Mouse (Mus musculus) left cerebral cortex, adult 8-10 months (tissue): ENCODE measurements around the gene Ugt1a9. TPM values are rescaled to one million over a fixed set of nuclear protein-coding genes. Genes with fewer than 3 reads are reported as not detected.
"Not testable (repeated sequence)": the region's sequence is repeated elsewhere in the genome, so short reads cannot be mapped to it uniquely, and the experiment has no call there.

ENCODE experiments used
- DNase-seq, 2 experiments: peaks; one replicate each; pipeline ENCODE4 v3.0.0; 2022; ENCODE audit warnings: low spot score in 2 of 2
- total RNA-seq, 4 experiments: library from RNA; stranded (reverse); gene quantifications; 2 replicates each; pipeline ENCODE4 v1.2.4; 2022

Ugt1a9 gene
- total RNA-seq, 4 experiments from 2014 or later: not detected

DNA sequence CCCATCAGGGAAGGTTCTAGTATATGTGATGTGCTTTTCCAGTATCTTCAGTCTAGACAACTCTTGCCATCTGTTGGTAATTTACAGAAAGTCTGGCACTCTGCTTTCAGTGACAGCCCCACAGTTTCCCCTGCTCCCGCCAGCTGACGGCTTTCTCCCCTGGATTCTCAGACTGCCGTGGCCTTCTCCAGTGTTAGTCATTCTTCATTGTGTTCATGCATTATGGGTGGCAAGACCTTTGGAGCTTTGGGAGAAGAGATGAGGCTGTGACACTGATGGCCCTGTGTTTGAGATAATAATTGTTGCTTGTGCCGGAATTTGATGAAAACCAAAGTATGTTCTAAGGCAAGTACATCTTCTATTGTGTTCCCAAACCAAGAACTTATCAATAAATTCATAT, 148.0 kb downstream of the Ugt1a9 start:
- DNase-seq: no peak

- no peak for DNase-seq
These were observed 148.5 kb downstream of the Ugt1a9 start for GRCm38 (mm10) chr1:88219054-88219453.

DNA sequence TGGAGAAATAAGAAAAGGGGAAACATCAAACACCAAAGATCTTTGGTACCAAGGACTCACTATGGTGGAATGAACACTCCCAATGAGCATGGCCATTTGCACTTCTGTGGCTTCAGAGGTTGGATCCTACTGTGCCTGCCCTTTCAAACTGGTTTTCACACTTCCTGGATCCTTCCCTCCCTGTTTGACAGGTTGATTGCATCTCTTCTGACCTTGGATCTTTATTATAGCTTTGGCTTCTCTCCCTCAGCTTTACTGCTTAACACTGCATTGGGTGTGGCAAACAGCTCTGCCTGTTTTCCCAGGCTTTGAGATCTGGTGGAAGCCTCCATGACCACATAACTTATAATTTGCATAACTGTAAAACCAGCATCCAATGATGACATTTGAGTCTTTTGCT, 149.7 kb downstream of the Ugt1a9 start:
- DNase-seq: no peak

- no peak for DNase-seq
These were observed 151.6 kb downstream of the Ugt1a9 start for GRCm38 (mm10) chr1:88222216-88222615.

DNA sequence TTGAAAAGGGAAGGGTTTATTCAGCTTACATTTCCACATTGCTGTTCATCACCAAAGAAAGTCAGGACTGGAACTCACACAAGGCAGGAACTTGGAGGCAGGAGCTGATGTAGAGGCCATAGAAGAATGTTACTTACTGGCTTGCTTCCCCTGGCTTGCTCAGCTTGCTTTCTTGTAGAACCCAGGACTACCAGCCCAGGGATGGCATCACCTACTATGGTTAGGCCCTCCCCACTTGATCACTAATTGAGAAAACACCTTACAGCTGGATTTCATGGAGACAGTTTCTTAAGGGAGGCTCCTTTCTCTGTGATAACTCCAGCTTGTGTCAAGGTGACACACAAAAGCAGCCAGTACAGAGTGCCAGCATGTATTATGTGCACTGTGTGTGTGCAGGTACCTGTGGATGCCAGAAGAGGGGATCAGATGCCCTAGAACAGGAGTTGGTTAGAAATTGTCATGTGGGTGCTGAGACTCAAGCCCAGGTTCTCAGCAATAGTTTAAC, 152.5 kb downstream of the Ugt1a9 start:
- DNase-seq: not testable (repeated sequence)

GRCm38 (mm10) chr1:88223591-88223990, 153.0 kb downstream of the Ugt1a9 start:
- DNase-seq: no peak

DNA sequence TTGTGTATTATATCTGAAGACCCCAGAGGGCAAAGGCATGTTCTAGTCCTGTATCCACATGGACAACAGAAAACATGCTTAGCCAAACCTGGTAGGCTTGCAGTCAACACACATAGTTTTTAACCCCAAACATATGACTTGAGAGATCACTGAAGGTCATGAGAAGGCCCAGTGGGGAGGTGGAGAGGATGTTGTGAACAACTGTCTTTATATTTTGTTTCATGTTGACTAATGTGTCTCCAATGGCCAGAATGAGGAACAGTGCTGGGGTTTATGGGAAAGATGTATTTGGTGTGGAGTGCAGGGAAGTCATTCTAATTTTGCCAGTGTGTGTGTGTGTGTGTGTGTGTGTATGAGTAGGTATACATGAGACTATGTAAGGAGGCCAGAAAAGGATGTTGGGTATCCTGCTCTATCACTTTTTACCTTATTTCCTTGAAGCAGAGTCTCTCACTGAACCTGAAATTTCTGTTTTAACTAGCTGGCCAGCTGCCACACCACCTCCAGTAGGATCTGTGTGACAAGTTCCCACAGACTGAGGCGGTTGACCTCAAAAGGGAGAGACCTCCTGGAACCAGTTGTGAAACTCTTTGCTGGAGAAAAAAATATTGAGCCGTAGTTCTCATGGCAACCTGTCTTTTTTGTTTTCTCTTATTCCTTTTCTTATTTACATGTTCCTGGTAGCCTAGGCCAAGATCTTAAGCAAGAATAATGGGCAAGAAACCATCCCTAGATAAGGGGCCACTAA, 153.6 kb downstream of the Ugt1a9 start:
- no peak for DNase-seq

GRCm38 (mm10) chr1:88225301-88225700, 154.7 kb downstream of the Ugt1a9 start:
- DNase-seq: not testable (repeated sequence)

- DNase-seq: no peak
These were observed 155.1 kb downstream of the Ugt1a9 start for GRCm38 (mm10) chr1:88225741-88226140.

DNA sequence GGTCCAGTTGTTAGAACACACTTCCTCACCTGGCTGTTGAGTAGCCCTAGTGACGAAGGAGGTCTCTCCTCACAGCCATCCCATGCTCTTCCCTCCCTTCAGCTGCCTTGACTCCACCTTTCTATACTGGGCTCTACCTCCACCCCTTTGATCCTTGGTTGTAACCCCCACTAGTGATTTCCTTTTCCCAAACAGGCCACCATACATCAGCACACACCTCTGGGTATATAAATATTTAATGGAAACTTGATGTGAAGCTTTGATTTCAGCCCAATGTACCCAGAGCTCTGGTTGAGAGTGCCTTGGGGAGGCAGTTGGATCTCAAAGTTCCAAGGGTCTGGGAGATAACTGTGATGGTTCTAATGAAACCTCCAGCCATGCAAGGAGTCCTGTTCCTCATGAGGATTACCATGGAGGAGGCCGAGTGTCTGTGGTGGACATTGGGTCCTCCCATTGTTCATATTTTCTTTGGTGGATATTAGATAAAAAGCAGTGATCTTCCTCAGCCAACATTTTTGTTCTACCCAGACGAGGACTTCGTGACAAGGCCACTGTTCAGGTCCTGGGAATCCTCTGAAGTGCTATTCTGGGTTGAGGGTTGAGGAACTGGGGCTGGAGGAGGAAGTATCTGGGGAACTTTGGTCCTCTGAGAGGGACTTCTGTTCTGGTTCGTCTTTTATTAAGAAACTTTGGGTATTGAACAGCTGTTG, 156.2 kb downstream of the Ugt1a9 start, which contains the start of gene Mroh2a:
TSS of gene Mroh2a (plus strand) at position 317 of the 710 bp plus-strand sequence.
- peak in 1 of 2 experiments; percentile 5 for DNase-seq

- peak in 1 of 2 experiments; percentile 3 for DNase-seq
These were observed 156.9 kb downstream of the Ugt1a9 start for GRCm38 (mm10) chr1:88227482-88227881.

GRCm38 (mm10) chr1:88228121-88228520, 157.5 kb downstream of the Ugt1a9 start:
- peak in 1 of 2 experiments; percentile 19 for DNase-seq

DNA sequence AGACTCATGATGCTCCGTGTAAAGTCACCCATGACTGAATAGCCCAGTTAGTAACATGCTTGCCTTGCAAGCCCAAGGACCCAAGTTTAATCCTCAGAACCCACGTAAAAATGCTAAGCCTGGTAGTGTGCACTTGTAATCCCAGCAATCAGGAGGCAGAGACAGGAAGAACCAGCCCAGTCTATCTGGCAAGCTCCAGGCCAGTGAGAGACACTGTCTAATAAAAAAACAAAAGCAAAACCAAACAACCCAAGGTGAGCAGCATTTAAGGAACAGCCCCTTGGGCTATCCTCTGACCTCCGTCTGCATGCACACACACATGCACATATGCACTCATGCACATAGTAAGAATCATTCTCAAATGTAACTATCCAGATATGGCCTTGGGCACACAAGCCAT, 159.0 kb downstream of the Ugt1a9 start:
- no peak for DNase-seq

DNA sequence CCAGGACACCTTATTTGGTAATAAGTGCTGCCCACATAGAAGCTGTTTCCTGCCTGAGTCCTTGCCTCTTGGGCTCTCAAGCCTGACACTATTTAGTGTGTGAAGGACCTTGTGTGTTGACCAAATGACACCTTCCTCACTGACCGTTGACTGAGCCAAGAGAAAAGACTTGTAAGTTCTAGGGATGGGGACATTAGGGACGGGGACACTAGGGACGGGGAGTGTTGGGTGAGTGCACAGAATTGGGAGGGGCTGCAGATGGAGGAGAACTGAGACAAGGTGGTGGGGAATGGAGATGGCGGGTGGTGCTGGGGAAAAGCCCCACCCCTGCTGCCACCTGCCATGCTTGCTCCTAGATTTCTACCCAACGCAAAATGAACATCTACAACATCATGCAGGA, 159.4 kb downstream of the Ugt1a9 start:
- DNase-seq: no peak

- DNase-seq: no peak
These were observed 159.8 kb downstream of the Ugt1a9 start for GRCm38 (mm10) chr1:88230421-88230820.

GRCm38 (mm10) chr1:88230981-88231802, 160.6 kb downstream of the Ugt1a9 start:
- no peak for DNase-seq

DNA sequence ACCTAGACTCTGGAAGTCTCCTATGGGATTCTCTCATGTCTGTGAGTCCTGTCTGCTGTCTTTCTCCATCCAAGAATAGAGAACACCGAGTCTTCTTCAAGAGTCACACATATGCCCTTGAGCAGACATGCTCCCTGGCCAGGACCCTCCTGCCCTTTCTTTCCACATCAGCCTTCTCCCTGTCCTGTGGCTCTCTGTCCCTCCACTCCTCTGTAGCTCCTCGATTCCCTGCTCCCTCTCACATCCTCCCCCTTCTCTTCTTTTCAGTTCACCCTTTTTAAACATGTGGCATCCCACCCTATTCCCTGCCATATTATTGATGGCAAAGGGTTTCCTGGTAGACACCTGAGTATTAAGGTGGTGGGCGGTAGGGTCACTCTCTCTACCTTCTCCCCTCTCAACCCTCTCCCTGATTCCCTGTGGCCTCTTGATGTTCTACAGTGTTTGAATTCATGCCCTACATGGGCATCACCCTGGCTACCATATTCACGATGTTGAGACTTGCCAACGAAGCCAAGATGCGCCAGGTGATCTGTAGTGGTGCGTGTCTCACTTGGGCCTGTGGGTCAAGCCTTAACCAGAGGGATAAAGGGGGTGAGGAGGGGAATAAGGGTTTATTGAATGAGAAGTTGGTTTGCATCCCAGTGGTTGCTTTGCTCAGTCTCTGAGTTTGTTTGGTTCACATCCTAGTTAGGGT, 161.4 kb downstream of the Ugt1a9 start:
- DNase-seq: no peak

GRCm38 (mm10) chr1:88232664-88233380, 162.2 kb downstream of the Ugt1a9 start:
- no peak for DNase-seq

DNA sequence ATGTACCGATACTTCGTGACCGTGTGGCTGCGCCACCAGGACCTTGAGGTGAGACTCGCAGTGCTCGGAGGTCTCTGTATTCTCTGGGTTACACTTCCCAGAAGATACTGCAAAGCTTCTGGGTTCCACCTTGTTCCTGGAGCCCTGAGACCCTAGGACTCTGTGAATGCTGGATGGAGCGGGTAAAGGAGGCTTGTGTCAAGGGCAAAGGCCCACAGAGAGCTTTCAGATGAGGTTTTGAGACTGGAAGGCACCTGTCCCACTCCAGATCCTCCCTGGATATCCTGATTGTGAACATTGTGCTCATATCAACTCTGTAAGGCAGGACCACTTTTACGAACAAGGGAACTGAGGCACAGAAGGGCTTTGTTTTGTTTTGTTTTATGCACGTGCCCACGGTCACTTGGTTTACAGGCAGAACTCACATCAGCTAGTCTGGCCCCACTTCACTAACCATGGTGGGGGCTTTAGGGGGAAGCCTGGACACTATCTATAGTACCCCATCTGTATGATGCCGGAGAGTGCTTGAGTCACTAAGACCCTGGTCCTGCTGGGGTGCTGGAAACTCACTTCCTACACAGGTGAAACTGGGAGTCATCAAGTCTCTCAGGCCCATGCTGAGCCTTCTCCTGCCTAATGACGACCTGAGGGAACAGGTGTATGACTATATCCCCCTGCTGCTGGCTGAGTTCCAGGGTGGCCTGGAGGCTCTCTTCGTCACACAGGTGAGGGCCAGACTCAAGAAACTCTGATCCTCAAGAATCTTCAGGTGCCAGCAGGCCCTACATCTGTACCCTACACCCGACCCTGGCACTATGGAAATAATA, 163.0 kb downstream of the Ugt1a9 start:
- DNase-seq: no peak

GRCm38 (mm10) chr1:88234248-88234610, 163.6 kb downstream of the Ugt1a9 start:
- DNase-seq: no peak
